Mouse (Mus musculus) embryonic stem cell, embryonic (primary cell): ENCODE measurements at regions not wholly inside any gene's neighbourhood (a gene's known extent, or its start where the extent isn't known, plus 50 kb on each side); places are given as distances from the start of the nearest gene placed in this dataset.

Experiments
- CTCF ChIA-PET, 4 experiments: fragments of 300-600 bp in 2 of 4; fragments of 350-600 bp in 2 of 4; sonication (Branson Sonifier 250); formaldehyde crosslinking; loops; one replicate each; lab custom pipeline; 2022; ENCODE audit warnings: inconsistent platforms in 2 of 4; lab: Charles Lee
- POLR2A ChIA-PET, 4 experiments: fragments of 300-600 bp in 2 of 4; fragments of 350-600 bp in 2 of 4; sonication (Branson Sonifier 250); formaldehyde crosslinking; loops; one replicate each; lab custom pipeline; 2022; ENCODE audit warnings: antibody characterized with exemption in 4 of 4, inconsistent platforms in 1 of 4; lab: Charles Lee

- ChIA-PET CTCF (interaction anchor here in 3 of 4 experiments (0.5 to 4.1 kb wide), 6 partner anchors 12 to 151 kb away, joined by 3 to 17 read pairs (median 4); no protein-coding TSS in a partner anchor), POLR2A (interaction anchor here in 3 of 4 experiments (0.6 to 4.4 kb wide), 11 partner anchors 11 to 248 kb away, joined by 3 to 25 read pairs (median 4); partner anchors contain the start of genes Btrc (in 1 of the 3), Gm17018 (in 1 of the 3) and Poll (in 1 of the 3))
These were observed 51.5 kb upstream of the Btrc start for GRCm38 (mm10) chr19:45311831-45312537.

GRCm38 (mm10) chr19:45312713-45313365 lies 50.7 kb upstream of the Btrc start:
- ChIA-PET CTCF (interaction anchor here in 1 of 4 experiments (0.5 kb wide), 1 partner anchor 1449 kb away, joined by 5 read pairs; no protein-coding TSS in a partner anchor), POLR2A (interaction anchor here in 2 of 4 experiments (0.7 to 3.4 kb wide), 3 partner anchors 12 to 247 kb away, joined by 3 to 19 read pairs (median 7); partner anchors contain the start of genes Gm17018 (in 1 of the 2) and Poll (in 1 of the 2))
